ENCODE assay signal across 9 mouse cellular contexts in the genomic region with DNA sequence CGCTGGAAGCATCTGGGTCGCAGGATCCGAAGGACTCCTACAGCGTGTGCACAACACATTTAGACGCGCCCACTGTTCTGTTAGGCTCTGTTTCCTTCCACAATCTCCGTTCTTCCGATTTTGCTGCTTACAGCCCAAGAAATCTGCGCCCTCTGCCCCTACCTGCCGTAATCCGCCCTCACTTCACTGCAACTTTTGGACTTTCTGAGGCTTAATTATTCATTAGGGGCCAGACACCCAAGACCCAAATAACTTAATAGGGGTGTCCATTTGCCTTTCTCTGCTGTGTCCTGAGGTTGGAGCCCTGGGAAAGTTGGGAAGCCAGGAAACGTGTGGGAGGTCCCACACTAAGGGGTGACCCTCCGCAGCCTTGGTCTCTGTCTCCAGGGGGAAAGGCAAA. TPM values are rescaled to one million over a fixed set of nuclear protein-coding genes. Genes with fewer than 3 reads are reported as not detected.
DNase-seq lines count a peak whose midpoint lies in the region; ATAC-seq lines count a peak whose summit lies in the region.
"Had no signal": no experiment of that assay in that cellular context is flagged by ENCODE, and none has a peak within 500 bp of the region (broad histone marks: within the 10 kb centered on the region; RNA-seq: fewer than 3 reads in every experiment).

No protein-coding gene starts in this region.

- peak overlapping the region; percentile 56 for H3K4me3 ChIP-seq in liver, embryonic 11.5 days (ENCODE audit: low read depth, low read length)
- H3K4me3 ChIP-seq in forebrain, embryonic 15.5 days, result peak overlapping the region; percentile 47
- peak overlapping the region; percentile 53; the same call in 1 of the 2 replicates for H3K4me3 ChIP-seq in limb, embryonic 10.5 days
- H3K4me3 ChIP-seq in neural tube, embryonic 15.5 days (replicated peaks), result no peak overlapping the region; the same call in 1 of the 2 replicates

- no peak for ATAC-seq in liver, embryonic 11.5 days (replicated peaks; ENCODE audit: low FRiP score)
- 0 out of 2 replicates have a peak, but pooled peaks have one; percentile 4 for ATAC-seq in forebrain, embryonic 15.5 days (replicated peaks)
- no peak for ATAC-seq in neural tube, embryonic 15.5 days (ENCODE audit: low FRiP score)
- ATAC-seq: Patski had no signal

- H3K9ac ChIP-seq in liver, embryonic 11.5 days (ENCODE audit: low read depth, low read length), result peak overlapping the region; percentile 66
- H3K9ac ChIP-seq in forebrain, embryonic 15.5 days (replicated peaks), result no peak overlapping the region
- H3K9ac ChIP-seq in neural tube, embryonic 15.5 days (replicated peaks), result no peak overlapping the region

- H3K27me3 ChIP-seq in liver, embryonic 11.5 days (replicated peaks; ENCODE audit: control insufficient read depth, insufficient read depth, low read length), result peaks cover 36% of the 10 kb centered on the region
- peaks cover 18% of the 10 kb centered on the region; the same call in 1 of the 2 replicates for H3K27me3 ChIP-seq in forebrain, embryonic 15.5 days
- H3K27me3 ChIP-seq in limb, embryonic 10.5 days (ENCODE audit: low read depth, poor library complexity, severe bottlenecking), result peaks cover 57% of the 10 kb centered on the region
- H3K27me3 ChIP-seq in neural tube, embryonic 15.5 days (replicated peaks), result peaks cover 39% of the 10 kb centered on the region
- H3K27me3 ChIP-seq: Patski had no signal

- H3K4me1 ChIP-seq in liver, embryonic 11.5 days (replicated peaks; ENCODE audit: control insufficient read depth, insufficient read depth, low read length), result peaks cover 33% of the 10 kb centered on the region
- peaks cover 13% of the 10 kb centered on the region for H3K4me1 ChIP-seq in forebrain, embryonic 15.5 days
- H3K4me1 ChIP-seq in limb, embryonic 10.5 days, result peaks cover 27% of the 10 kb centered on the region
- peaks cover 14% of the 10 kb centered on the region for H3K4me1 ChIP-seq in neural tube, embryonic 15.5 days

- DNase-seq in liver, embryonic 11.5 days (ENCODE audit: low spot score), result no peak
- DNase-seq in liver, result no peak
- no peak for DNase-seq in limb, embryonic 10.5 days (ENCODE audit: low spot score)
- no peak for DNase-seq in urinary bladder, postnatal 14 days (ENCODE audit: low spot score)
- DNase-seq in right cerebral cortex, postnatal 25 days, result no peak
- DNase-seq in right cerebral cortex, adult 18-20 months, result no peak

- WGBS in liver, embryonic 11.5 days, result 47% methylated on average over 13 of the region's 13 CpGs
- 47% methylated on average over 13 of the region's 13 CpGs for WGBS in forebrain, embryonic 15.5 days
- 40% methylated on average over 13 of the region's 13 CpGs for WGBS in limb, embryonic 10.5 days
- WGBS in neural tube, embryonic 15.5 days, result 39% methylated on average over 13 of the region's 13 CpGs

- peak overlapping the region; percentile 91 for H3K4me2 ChIP-seq in liver, embryonic 11.5 days
- no peak overlapping the region for H3K4me2 ChIP-seq in forebrain, embryonic 15.5 days (replicated peaks)
- peak overlapping the region; percentile 99 for H3K4me2 ChIP-seq in neural tube, embryonic 15.5 days

- H3K36me3 ChIP-seq in liver, embryonic 11.5 days (ENCODE audit: control insufficient read depth, insufficient read depth, low read length), result no peaks in the 10 kb centered on the region
- no peaks in the 10 kb centered on the region for H3K36me3 ChIP-seq in forebrain, embryonic 15.5 days
- H3K36me3 ChIP-seq in limb, embryonic 10.5 days, result no peaks in the 10 kb centered on the region
- H3K36me3 ChIP-seq in neural tube, embryonic 15.5 days, result no peaks in the 10 kb centered on the region

- H3K9me3 ChIP-seq in liver, embryonic 11.5 days (ENCODE audit: control insufficient read depth, low read length), result no peaks in the 10 kb centered on the region
- H3K9me3 ChIP-seq in forebrain, embryonic 15.5 days, result no peaks in the 10 kb centered on the region
- H3K9me3 ChIP-seq in limb, embryonic 10.5 days (replicated peaks), result no peaks in the 10 kb centered on the region
- no peaks in the 10 kb centered on the region for H3K9me3 ChIP-seq in neural tube, embryonic 15.5 days (replicated peaks)

- no peak overlapping the region for H3K27ac ChIP-seq in liver, embryonic 11.5 days (ENCODE audit: low read depth, low read length)
- no peak overlapping the region for H3K27ac ChIP-seq in forebrain, embryonic 15.5 days (replicated peaks)
- no peak overlapping the region for H3K27ac ChIP-seq in limb, embryonic 10.5 days
- no peak overlapping the region for H3K27ac ChIP-seq in neural tube, embryonic 15.5 days (replicated peaks)

RNA-seq across cellular contexts. Expression of gene Aqp3, which starts 0.6 kb away (rescaled TPM):
- polyA plus RNA-seq in liver, embryonic 11.5 days (2014; fragmentation: Nextera tagmentation; extraction: Ambion mirVana), result 12.7 and 15.7 TPM in 2 replicates
- polyA plus RNA-seq in forebrain, embryonic 15.5 days (2015; fragmentation: Nextera tagmentation; extraction: Ambion mirVana), result 0.51 TPM in 1 of 2 replicates, not detected in the other
- polyA plus RNA-seq in limb, embryonic 10.5 days (2016; fragmentation: Nextera tagmentation; extraction: Ambion mirVana), result 3.9 and 4.4 TPM in 2 replicates
- 0.65 TPM in 1 of 2 replicates, not detected in the other for polyA plus RNA-seq in neural tube, embryonic 15.5 days (2015; fragmentation: Nextera tagmentation; extraction: Ambion mirVana)

RNA-seq across cellular contexts. Expression of gene Nol6, which starts 26.9 kb away (rescaled TPM):
- 35.8 and 39.8 TPM in 2 replicates for polyA plus RNA-seq in liver, embryonic 11.5 days (2014; fragmentation: Nextera tagmentation; extraction: Ambion mirVana)
- 35.3 and 36.2 TPM in 2 replicates for polyA plus RNA-seq in forebrain, embryonic 15.5 days (2015; fragmentation: Nextera tagmentation; extraction: Ambion mirVana)
- polyA plus RNA-seq in limb, embryonic 10.5 days (2016; fragmentation: Nextera tagmentation; extraction: Ambion mirVana), result 39.1 and 39.7 TPM in 2 replicates
- polyA plus RNA-seq in neural tube, embryonic 15.5 days (2015; fragmentation: Nextera tagmentation; extraction: Ambion mirVana), result 35.7 and 39.3 TPM in 2 replicates

RNA-seq across cellular contexts. Expression of gene Ube2r2, which starts 38.2 kb away (rescaled TPM):
- 46.7 and 49.2 TPM in 2 replicates for polyA plus RNA-seq in liver, embryonic 11.5 days (2014; fragmentation: Nextera tagmentation; extraction: Ambion mirVana)
- polyA plus RNA-seq in forebrain, embryonic 15.5 days (2015; fragmentation: Nextera tagmentation; extraction: Ambion mirVana), result 62.0 and 67.1 TPM in 2 replicates
- 85.5 and 96.1 TPM in 2 replicates for polyA plus RNA-seq in limb, embryonic 10.5 days (2016; fragmentation: Nextera tagmentation; extraction: Ambion mirVana)
- 46.4 and 52.2 TPM in 2 replicates for polyA plus RNA-seq in neural tube, embryonic 15.5 days (2015; fragmentation: Nextera tagmentation; extraction: Ambion mirVana)

RNA-seq across cellular contexts. Expression of gene Aqp7, which starts 49.4 kb away (rescaled TPM):
- polyA plus RNA-seq in liver, embryonic 11.5 days (2014; fragmentation: Nextera tagmentation; extraction: Ambion mirVana), result 0.86 and 1.2 TPM in 2 replicates
- not detected in 2 replicates for polyA plus RNA-seq in forebrain, embryonic 15.5 days (2015; fragmentation: Nextera tagmentation; extraction: Ambion mirVana)
- 0.06 and 0.24 TPM in 2 replicates for polyA plus RNA-seq in limb, embryonic 10.5 days (2016; fragmentation: Nextera tagmentation; extraction: Ambion mirVana)
- not detected in 2 replicates for polyA plus RNA-seq in neural tube, embryonic 15.5 days (2015; fragmentation: Nextera tagmentation; extraction: Ambion mirVana)
